Mouse (Mus musculus): ENCODE data around the gene Tmem185b. TPM values are rescaled to one million over a fixed set of nuclear protein-coding genes. Genes with fewer than 3 reads are reported as not detected.

The Tmem185b gene
- 10 to 100 TPM in 6 of 26 experiments, 1 to 10 TPM in 20; 4.9 to 14.7 (median 8.7) TPM for total RNA-seq (2018; cell fraction: chromatin; rRNA removed)
- 10 to 100 TPM; 13.3 to 24.2 (median 17.4) TPM for total RNA-seq (2018; cell fraction: cytosol; rRNA removed)
- total RNA-seq (2018; cell fraction: nucleus; rRNA removed) = 10 to 100 TPM in 25 of 26 experiments, 1 to 10 TPM in 1; 9.9 to 31.6 (median 24.4) TPM
- 13.5 to 23.8 TPM (median 18.3 TPM) in 3 replicates for polyA plus RNA-seq (2018)

DNA sequence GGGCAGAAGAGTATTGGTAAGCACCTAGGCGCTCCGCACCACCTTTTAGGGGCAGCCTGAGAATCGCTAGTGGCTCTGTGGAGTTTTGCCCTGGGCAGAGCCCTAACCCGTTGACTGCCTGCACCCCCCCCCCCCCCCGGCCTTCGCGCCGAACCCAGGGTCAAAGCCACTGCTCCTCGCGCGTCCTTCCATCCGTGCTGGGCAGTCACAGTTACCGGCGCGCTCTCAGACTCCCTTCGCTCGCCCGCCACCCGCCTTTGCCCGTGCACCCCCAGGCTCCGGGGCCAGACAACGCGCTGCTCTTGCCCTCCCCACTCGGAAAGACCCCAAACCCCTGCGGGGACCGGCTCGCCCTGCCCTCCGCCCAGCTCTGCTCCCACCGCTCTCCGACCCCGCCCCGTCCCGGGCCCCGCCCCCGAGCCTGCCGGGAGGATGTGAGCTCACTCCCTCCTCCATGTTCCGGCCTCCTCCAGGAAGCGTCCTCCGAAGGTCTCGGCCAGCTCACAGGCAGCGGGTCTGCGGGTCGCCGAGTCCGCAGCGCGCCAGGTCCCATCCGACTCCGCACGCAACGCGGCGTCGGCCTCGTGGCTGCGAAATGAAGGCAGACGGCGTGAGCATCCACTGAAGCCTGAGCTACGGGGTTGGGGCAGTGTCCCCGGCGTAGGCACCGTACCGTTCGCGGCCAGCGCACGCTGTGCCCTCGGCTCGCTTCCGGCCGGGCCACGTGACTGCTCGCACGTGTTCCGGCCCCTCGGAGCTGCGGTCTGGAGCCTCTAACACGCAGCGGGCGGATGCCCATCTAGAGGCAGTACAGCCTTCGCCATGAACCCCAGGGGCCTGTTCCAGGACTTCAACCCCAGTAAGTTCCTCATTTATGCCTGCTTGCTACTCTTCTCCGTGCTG is at the start of gene Tmem185b:
Tmem185b (plus strand) TSS at position 472 of the 903 bp plus-strand sequence.
- Histone ChIP-seq H3K79me2 (ENCODE audit: inconsistent target) (peaks cover 40% of the 10 kb centered on the region), H3K4me3 (ENCODE audit: inconsistent target) (peak within 1 kb of the TSS; percentile 52), H3K27ac (peak within 1 kb of the TSS; percentile 48), H3K36me3 (ENCODE audit: inconsistent target) (peaks cover 21% of the 10 kb centered on the region; the same call in 1 of the 2 replicates)
- WGBS (ENCODE audit: missing documents) = under 1% methylated on average over 71 of the region's 82 CpGs

DNA sequence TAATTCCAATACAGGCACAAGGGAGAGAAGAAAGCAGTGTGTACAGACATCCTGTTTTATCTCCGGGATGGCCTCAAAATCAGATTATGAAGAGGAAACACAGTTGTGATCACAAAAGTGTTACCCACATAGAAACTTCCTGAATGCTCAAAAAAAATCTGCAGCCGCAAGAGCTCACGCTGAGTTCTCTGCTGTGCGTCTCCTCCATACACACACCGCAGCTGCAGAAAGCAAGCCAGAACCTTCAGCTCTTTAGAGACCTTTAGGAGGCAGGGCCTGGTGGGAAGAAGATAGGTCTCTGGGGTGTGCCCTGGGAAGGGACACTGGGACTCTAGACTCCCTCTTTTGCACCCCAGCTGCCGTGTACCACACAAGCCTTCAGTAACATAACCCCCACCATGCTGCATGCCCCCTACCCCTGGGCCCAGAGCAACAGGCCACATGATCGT is 49.0 kb upstream of the Tmem185b start:
- Histone ChIP-seq H3K36me3 (ENCODE audit: inconsistent target) (peaks cover 57% of the 10 kb centered on the region), H3K27ac (0 out of 2 replicates have a peak overlapping the region, but pooled peaks have one; percentile 8), H3K4me3 (ENCODE audit: inconsistent target) (no peak overlapping the region), H3K79me2 (ENCODE audit: inconsistent target) (peaks cover 44% of the 10 kb centered on the region)
- 13% methylated on average over 7 of the region's 7 CpGs for WGBS (ENCODE audit: missing documents)

DNA sequence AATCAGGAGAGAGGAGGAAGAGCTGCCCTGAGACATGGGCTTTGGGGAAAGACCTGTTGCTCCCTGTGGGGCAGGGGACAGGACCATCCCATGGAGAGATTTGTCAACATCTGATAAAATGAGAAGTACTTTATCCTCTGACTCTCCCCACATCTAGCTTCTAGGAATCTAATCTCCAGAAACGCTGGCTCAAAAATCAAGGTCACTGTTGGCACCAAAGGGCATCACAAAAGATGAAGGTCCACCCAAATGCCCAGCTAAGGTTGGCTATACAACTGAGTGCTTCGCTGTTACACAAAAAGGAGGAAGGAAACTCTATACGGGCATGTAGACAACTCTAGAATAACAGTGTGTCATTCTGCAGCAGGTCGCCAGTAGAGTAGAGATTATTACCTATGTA is 46.3 kb upstream of the Tmem185b start:
- Histone ChIP-seq H3K27ac (no peak overlapping the region), H3K79me2 (ENCODE audit: inconsistent target) (peaks cover 71% of the 10 kb centered on the region), H3K36me3 (ENCODE audit: inconsistent target) (peaks cover 49% of the 10 kb centered on the region), H3K4me3 (ENCODE audit: inconsistent target) (no peak overlapping the region)
- 71% methylated on average over 4 of the region's 4 CpGs for WGBS (ENCODE audit: missing documents)

DNA sequence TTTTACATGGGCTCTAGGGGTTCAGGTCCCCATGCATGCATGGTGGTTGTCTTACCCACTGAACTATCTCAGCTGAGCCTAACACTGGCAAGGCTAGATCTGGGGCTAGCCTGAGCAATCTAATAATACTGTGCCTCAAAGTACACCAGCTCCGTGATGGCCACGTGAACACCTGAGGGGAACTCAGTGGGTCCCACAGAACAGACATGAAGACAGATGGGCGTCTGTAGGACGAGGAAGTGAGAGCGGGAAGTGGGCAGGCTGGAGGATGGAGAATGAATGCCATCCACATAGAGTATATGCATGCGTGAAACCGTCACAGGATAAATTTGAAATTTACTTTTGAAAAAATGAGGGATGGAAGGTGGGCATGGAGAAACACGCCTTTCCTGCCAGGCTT is 45.3 kb upstream of the Tmem185b start:
- H3K27ac ChIP-seq = no peak overlapping the region
- peaks cover 82% of the 10 kb centered on the region for H3K79me2 ChIP-seq (ENCODE audit: inconsistent target)
- WGBS (ENCODE audit: missing documents) = 55% methylated on average over 8 of the region's 8 CpGs
- H3K4me3 ChIP-seq (ENCODE audit: inconsistent target) = no peak overlapping the region
- H3K36me3 ChIP-seq (ENCODE audit: inconsistent target) = peaks cover 39% of the 10 kb centered on the region

DNA sequence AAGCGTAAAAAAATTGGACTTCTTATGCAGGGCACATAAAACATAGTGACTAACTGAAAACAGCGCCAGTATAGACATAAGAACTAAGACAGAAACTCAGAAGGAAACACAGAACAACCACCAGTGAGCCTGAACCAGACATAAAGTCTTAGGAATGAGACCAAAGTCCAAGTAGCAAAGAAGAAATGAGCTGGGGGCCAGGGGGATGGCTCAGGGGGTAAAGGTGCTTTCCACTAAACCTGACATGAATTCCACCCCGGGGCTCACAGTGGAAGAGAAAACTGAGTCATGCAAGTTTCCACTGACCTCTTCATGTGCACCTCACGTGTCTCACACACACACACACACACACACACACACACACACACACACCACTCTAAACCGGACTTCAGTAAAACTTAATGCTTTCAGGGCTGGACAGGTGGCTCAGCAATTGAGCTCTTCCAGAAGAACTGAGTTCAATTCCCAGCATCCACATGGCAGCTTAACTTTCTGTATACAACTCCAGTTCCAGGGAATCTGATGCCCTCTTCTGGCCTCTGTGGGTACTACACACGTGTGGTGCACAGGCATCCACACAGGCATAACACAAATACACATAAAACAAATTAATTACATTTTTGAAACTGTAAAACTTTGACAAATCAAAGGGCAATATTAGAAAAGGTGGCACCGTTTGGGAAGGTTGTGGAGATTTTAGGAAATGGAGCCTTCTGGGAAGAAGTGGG is 44.6 kb upstream of the Tmem185b start:
- no peak overlapping the region for H3K4me3 ChIP-seq (ENCODE audit: inconsistent target)
- peaks cover 32% of the 10 kb centered on the region for H3K36me3 ChIP-seq (ENCODE audit: inconsistent target)
- H3K27ac ChIP-seq = no peak overlapping the region
- H3K79me2 ChIP-seq (ENCODE audit: inconsistent target) = peaks cover 89% of the 10 kb centered on the region
- WGBS (ENCODE audit: missing documents) = 98% methylated on average over 7 of the region's 7 CpGs

DNA sequence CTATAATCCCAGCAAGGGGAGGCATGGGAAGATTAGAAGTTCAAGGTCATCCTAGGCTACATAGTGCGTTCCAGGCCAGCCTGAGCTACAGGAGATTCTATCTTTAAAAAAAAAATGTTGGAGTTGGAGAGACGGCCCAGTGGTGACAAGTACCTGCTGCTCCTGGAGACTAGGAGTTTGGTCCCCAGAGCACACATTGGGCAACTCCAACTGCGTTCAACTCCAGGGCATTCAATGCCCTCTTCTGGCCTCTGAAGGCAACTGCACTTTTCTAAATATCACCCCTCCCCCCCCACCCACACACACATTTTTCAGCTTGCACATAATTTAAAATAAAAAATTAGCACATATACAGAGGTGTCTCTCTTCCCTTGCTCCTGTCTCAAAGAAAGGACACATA is 43.1 kb upstream of the Tmem185b start:
- 78% methylated on average over 3 of the region's 3 CpGs for WGBS (ENCODE audit: missing documents)
- no peak overlapping the region for H3K27ac ChIP-seq
- peaks cover 100% of the 10 kb centered on the region for H3K79me2 ChIP-seq (ENCODE audit: inconsistent target)
- H3K4me3 ChIP-seq (ENCODE audit: inconsistent target) = no peak overlapping the region
- H3K36me3 ChIP-seq (ENCODE audit: inconsistent target) = peaks cover 31% of the 10 kb centered on the region

DNA sequence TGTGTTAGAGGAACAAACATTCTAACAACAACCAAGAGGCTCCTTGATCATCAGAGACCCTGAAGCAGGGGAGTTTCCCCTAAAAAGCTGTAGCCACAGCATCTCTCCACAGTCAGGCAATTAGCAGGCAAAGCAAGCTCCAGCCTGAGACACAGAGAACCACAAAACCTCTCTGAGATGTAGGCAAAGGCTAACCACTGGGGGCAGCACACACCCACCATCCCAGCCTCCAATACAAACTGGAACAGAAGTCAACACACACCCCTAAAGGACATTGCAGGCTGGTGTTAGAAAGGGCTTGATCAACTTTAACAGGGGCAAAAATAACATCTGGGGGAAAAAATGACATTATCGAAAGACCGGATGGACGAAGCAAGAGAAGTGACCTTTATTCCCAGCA is 41.5 kb upstream of the Tmem185b start:
- Histone ChIP-seq H3K4me3 (ENCODE audit: inconsistent target) (no peak overlapping the region), H3K27ac (no peak overlapping the region), H3K36me3 (ENCODE audit: inconsistent target) (peaks cover 31% of the 10 kb centered on the region), H3K79me2 (ENCODE audit: inconsistent target) (peaks cover 100% of the 10 kb centered on the region)
- 89% methylated on average over 3 of the region's 3 CpGs for WGBS (ENCODE audit: missing documents)

DNA sequence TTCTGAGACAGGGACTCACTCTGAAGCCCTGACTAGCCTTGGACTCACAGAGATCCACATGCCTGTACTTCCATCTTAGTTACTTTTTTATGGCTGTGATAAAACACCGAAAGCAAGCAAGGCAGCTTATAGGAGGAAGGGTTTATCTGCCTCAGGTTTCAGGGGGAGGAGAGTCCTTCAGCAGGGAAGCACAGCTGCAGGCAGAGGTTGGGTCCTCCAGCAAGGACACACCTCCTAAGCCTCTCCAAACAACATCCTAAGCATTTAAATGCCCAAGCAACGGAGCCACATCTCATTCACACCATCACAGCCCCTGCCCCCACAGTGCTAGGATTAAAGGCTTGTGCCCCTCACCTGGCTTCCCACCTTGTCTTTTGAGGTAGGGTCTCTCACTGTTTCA is 40.1 kb upstream of the Tmem185b start:
- Histone ChIP-seq H3K79me2 (ENCODE audit: inconsistent target) (peaks cover 100% of the 10 kb centered on the region), H3K36me3 (ENCODE audit: inconsistent target) (peaks cover 24% of the 10 kb centered on the region), H3K27ac (no peak overlapping the region), H3K4me3 (ENCODE audit: inconsistent target) (no peak overlapping the region)
- WGBS (ENCODE audit: missing documents) = 93% methylated on average over 2 of the region's 2 CpGs

DNA sequence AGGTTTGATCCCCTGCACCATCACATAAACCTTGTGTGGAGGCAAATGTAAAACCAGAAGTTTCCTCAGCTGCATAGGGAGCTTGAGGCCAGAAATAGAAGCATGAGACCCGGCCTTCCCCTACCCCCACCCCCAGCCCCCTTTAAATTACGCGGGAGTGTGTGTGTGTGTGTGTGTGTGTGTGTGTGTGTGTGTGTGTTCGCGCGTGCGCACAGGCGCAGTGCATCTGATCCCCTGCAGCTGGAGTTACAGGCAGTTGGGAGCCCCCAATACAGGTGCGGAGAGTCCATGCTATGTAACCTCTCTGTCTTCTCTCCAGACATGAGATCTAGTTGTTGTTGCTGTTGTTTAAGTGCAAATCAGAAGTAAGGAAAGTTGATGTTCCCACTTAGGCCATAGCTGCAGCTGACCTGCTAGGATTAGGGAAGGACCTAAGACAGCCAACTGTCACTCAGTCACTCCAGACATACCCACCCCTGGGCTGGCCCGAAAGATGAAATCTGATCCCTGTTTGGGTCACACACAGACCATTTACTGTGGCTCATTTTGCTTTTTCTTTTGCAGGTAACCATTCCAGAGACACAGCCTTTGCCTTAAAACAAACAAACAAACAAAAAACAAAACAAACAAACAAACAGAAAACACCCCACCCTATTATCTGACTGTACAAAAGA is 37.9 kb upstream of the Tmem185b start:
- Histone ChIP-seq H3K4me3 (ENCODE audit: inconsistent target) (no peak overlapping the region), H3K79me2 (ENCODE audit: inconsistent target) (peaks cover 100% of the 10 kb centered on the region), H3K27ac (no peak overlapping the region), H3K36me3 (ENCODE audit: inconsistent target) (peaks cover 4% of the 10 kb centered on the region)
- 67% methylated on average over 4 of the region's 10 CpGs for WGBS (ENCODE audit: missing documents)

DNA sequence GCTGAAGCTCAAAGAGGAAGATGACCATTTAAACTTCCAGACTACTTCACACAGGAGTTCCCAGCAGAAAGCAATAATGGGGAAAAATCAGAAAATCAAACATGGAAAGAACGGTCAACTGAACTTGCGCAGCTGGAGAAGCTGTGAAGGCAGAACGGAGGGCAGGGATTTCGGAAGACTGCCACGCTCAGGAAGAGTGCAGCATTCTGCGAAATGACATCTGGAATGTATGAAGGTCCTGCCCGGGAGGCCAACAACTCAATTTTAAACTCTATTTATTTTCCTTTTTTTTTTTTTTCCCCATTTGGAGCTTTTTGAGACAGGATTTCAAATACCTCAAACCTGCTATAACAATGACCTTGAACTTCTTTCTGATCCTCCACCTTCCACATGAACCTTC is 35.2 kb upstream of the Tmem185b start:
- WGBS (ENCODE audit: missing documents) = 98% methylated on average over 7 of the region's 7 CpGs
- H3K4me3 ChIP-seq (ENCODE audit: inconsistent target) = no peak overlapping the region
- peaks cover 100% of the 10 kb centered on the region for H3K79me2 ChIP-seq (ENCODE audit: inconsistent target)
- H3K27ac ChIP-seq = no peak overlapping the region
- H3K36me3 ChIP-seq (ENCODE audit: inconsistent target) = no peaks in the 10 kb centered on the region

DNA sequence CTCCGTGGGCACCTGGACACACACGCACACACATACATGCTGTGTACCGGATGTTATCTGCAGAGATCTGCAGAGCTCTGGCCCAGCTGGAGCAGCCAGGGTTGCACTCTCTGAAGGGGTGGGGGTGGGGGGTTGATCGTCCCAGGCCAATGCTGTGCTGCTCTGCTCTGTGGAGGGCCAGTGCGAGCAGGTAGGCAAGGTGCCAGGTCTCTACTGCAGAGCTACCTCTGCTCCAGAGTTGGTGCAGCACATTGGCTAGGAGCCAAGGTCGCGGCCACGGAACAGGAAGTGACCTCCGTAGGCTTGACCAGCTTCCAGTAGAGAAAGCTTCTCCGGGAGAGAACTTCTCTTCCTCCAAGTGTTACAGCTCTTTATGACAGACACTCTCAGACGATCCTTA is 33.9 kb upstream of the Tmem185b start:
- WGBS (ENCODE audit: missing documents) = 0% methylated on average over 9 of the region's 11 CpGs
- Histone ChIP-seq H3K36me3 (ENCODE audit: inconsistent target) (no peaks in the 10 kb centered on the region; the same call in 1 of the 2 replicates), H3K27ac (peak overlapping the region; percentile 41), H3K4me3 (ENCODE audit: inconsistent target) (no peak overlapping the region), H3K79me2 (ENCODE audit: inconsistent target) (peaks cover 100% of the 10 kb centered on the region)

DNA sequence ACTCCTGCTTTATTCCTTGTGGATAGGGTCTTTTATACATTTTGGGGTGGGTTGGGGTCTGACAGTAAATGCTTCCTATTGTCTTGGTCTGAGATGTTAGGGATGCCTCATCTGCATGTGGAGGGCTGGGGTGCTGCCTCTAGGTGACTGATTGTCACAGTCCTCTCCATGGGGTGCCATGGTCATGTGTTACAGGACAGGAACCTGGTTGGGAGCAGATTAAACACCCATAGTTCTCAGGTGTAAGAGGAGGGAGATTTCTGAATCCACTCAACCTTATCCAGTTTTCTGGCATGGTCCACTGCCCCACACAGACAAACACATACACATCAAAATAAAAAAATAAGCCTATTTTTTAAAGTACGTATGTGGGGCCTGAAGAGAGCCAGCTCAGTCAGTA is 33.5 kb upstream of the Tmem185b start:
- H3K27ac ChIP-seq = peak overlapping the region; percentile 41
- H3K4me3 ChIP-seq (ENCODE audit: inconsistent target) = no peak overlapping the region
- H3K36me3 ChIP-seq (ENCODE audit: inconsistent target) = no peaks in the 10 kb centered on the region; the same call in 1 of the 2 replicates
- H3K79me2 ChIP-seq (ENCODE audit: inconsistent target) = peaks cover 100% of the 10 kb centered on the region
- 90% methylated on average over 1 of the region's 1 CpGs for WGBS (ENCODE audit: missing documents)

DNA sequence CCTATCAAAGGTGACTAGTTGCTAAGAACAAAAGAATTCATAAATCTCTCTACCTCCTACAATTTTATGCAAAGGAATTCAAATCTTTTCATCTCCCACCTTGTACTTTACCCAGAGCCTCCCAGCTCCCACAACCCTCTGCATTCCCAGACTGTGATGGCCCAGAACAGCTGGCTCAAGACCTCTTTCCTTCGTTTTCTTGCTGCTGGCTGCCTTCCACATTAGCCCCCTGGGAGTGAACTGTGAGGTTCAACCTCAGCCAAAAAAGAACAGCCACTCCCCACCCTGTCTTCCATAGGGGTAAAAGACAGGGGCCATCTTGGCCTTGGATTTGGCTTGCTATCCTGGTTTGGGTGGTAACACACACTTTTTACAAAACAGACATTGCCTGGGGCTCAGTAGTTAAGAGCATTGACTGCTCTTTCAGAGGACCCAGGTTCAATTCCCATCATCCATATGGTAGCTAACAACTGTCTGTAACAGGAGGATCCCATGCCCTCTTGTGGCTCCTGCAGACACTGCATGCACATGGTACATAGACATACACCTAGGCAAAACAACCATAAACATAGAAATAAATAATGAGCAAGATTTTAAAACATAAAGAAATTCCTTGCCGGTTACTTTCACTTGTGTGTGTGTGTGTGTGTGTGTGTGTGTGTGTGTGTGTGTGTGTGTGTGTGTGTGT is 31.8 kb upstream of the Tmem185b start:
- Histone ChIP-seq H3K36me3 (ENCODE audit: inconsistent target) (no peaks in the 10 kb centered on the region; the same call in 1 of the 2 replicates), H3K27ac (no peak overlapping the region), H3K79me2 (ENCODE audit: inconsistent target) (peaks cover 100% of the 10 kb centered on the region), H3K4me3 (ENCODE audit: inconsistent target) (no peak overlapping the region)
- WGBS (ENCODE audit: missing documents) = 100% methylated on average over 2 of the region's 2 CpGs

Data from macrophage (primary cell).